Mouse (Mus musculus): Measurements from ENCODE around the gene Sorbs1.

DNA sequence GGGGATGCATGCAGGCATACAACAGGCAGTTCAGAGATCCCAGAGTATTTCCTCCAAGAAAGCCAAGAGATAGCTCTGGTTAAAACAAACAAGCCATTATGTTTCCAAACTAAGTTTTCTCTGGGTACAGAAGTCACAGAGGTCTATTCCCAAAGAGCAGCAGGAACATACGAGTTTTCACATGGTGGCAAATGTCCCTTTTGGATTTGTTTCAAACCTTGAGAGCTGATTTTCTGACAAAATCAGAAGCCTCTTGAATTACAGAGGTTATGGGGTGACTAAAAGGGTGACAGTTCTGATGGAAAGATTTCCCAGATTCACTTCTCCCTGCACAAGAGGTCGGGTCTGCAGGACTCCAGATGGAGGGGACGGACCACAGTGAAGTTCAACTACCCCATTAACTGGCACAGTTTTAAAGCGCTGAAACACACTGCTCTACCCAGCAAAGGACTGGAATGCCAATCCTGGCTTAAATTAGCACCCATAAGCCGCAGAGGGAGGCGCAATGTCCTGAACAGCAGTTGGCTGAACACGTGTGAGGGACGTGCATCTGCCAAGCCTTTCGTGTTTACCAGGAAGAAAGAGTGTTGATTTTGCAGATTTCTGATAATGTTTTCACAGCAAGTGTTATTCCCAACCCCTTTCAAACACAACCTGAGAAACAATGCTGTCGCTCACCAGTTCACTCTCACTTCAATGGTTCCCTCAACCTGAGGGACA, 41.9 kb downstream of the Sorbs1 start:
- TF ChIP-seq GABPA (IDR thresholded peaks at IDR 0.05; ENCODE audit: insufficient replicate concordance, low read depth, low read length), result no peak
- TF ChIP-seq JUND (conservative IDR thresholded peaks at IDR 0.05; ENCODE audit: low read depth, low read length), result no peak

Measured in CH12.LX (cell line).